Mouse (Mus musculus) heart, adult 2 months (tissue): ENCODE data around the gene Fndc3b. TPM values are rescaled to one million over a fixed set of nuclear protein-coding genes. Genes with fewer than 3 reads are reported as not detected.

Experiments used
- DNase-seq, 2 experiments: peaks; one replicate each; pipeline ENCODE4 v3.0.0; 2021
- H3K27ac ChIP-seq: fragments of 200-600 bp; 2 replicates; pipeline ENCODE4 v1.8.1; 2022
- H3K27me3 ChIP-seq: fragments of 200-500 bp; 2 replicates; pipeline ENCODE4 v1.6.1; 2012; ENCODE audit warnings: mild to moderate bottlenecking, low read length, inconsistent platforms, mixed read lengths; ENCODE audit not compliant: control insufficient read depth, insufficient read depth
- H3K36me3 ChIP-seq: fragments of 200-500 bp; 2 replicates; pipeline ENCODE4 v1.6.1; 2012; ENCODE audit warnings: low read length, inconsistent platforms; ENCODE audit not compliant: control insufficient read depth, insufficient read depth
- H3K4me1 ChIP-seq: fragments of 200-500 bp; 2 replicates; pipeline ENCODE4 v1.6.1; 2011; ENCODE audit warnings: low read length; ENCODE audit not compliant: control insufficient read depth, insufficient read depth
- H3K4me3 ChIP-seq: fragments of 200-600 bp; 2 replicates; pipeline ENCODE4 v1.8.1; 2022
- H3K79me2 ChIP-seq: fragments of 200-500 bp; replicated peaks from 2 replicates; pipeline ENCODE4 v1.6.1; 2012; ENCODE audit warnings: mild to moderate bottlenecking, inconsistent platforms, low read length, moderate library complexity, mixed read lengths; ENCODE audit not compliant: control insufficient read depth, insufficient read depth
- H3K9ac ChIP-seq: fragments of 200-500 bp; 2 replicates; pipeline ENCODE4 v1.6.1; 2012; ENCODE audit warnings: low read depth, mild to moderate bottlenecking, control low read depth, inconsistent platforms, low read length, mixed read lengths
- CTCF ChIP-seq: fragments of 200-600 bp; IDR thresholded peaks from 2 replicates; pipeline ENCODE4 v1.8.1; 2022; ENCODE audit warnings: antibody characterized with exemption, mild to moderate bottlenecking, moderate library complexity
- EP300 ChIP-seq: fragments of 200-500 bp; IDR thresholded peaks from 2 replicates; pipeline ENCODE4 v1.6.1; 2011; ENCODE audit warnings: low read depth, low read length, control low read depth; ENCODE audit not compliant: insufficient read depth
- POLR2A ChIP-seq: fragments of 200-500 bp; IDR thresholded peaks from 2 replicates; pipeline ENCODE4 v1.6.1; 2011; ENCODE audit warnings: mild to moderate bottlenecking, low read depth, low read length, control low read depth; ENCODE audit not compliant: insufficient read depth
- WGBS: fragments of 180-500 bp; shearing (Covaris S2); methylation state at CpG from one replicate; pipeline ENCODE4 v1.1.7; 2018; 5-methylcytosine and 5-hydroxymethylcytosine counted together
- intact Hi-C: fragments of 180-260 bp; cut with DNase I; formaldehyde crosslinking; loops from one replicate; pipeline ENCODE4 v1.15.1; 2025
- polyA plus RNA-seq: library from polyadenylated mRNA; depleted of rRNA; stranded (reverse); fragments of >200 nt; gene quantifications from 2 replicates; pipeline ENCODE4 v1.2.3, GENCODE M21; 2012
- total RNA-seq, 2 experiments: library from RNA; stranded (reverse); gene quantifications; 2 replicates each; pipeline ENCODE4 v1.2.3; 2021

The Fndc3b gene
- total and polyA plus RNA-seq, 3 experiments, result 15.3 to 57.4 (median 52.1) TPM

GRCm38 (mm10) chr3:27550409-27550808, 160.7 kb downstream of the Fndc3b start:
- H3K79me2 ChIP-seq, result peaks cover 1% of the 10 kb centered on the region
- no peak overlapping the region for H3K4me3 ChIP-seq
- no peaks in the 10 kb centered on the region for H3K36me3 ChIP-seq
- no peak overlapping the region for H3K9ac ChIP-seq
- H3K4me1 ChIP-seq, result no peaks in the 10 kb centered on the region
- H3K27ac ChIP-seq, result no peak overlapping the region
- peak; percentile 61 for TF ChIP-seq CTCF
- no peak for TF ChIP-seq POLR2A
- 98% methylated on average over 1 of the region's 1 CpGs for WGBS
- intact Hi-C loops, result no loop called here
- no peaks in the 10 kb centered on the region for H3K27me3 ChIP-seq
- DNase-seq, result no peak

- Histone ChIP-seq H3K36me3 (0 out of 2 replicates have a peak, but pooled peaks cover 2% of the 10 kb centered on the region), H3K4me3 (no peak overlapping the region), H3K27ac (no peak overlapping the region), H3K9ac (no peak overlapping the region), H3K27me3 (no peaks in the 10 kb centered on the region), H3K4me1 (no peaks in the 10 kb centered on the region), H3K79me2 (peaks cover 1% of the 10 kb centered on the region; the same call in 1 of the 2 replicates)
- 66% methylated on average over 3 of the region's 3 CpGs for WGBS
- intact Hi-C loops, result no loop called here
- no peak for DNase-seq
- no peak for TF ChIP-seq CTCF
- no peak for TF ChIP-seq POLR2A
- TF ChIP-seq EP300, result no peak
Measured at GRCm38 (mm10) chr3:27545651-27546050, 165.5 kb downstream of the Fndc3b start.

GRCm38 (mm10) chr3:27544061-27544460, 167.0 kb downstream of the Fndc3b start:
- TF ChIP-seq EP300, result no peak
- TF ChIP-seq CTCF, result no peak
- no peak for TF ChIP-seq POLR2A
- no peak overlapping the region for H3K4me3 ChIP-seq
- no peak overlapping the region for H3K27ac ChIP-seq
- no peaks in the 10 kb centered on the region for H3K4me1 ChIP-seq
- H3K9ac ChIP-seq, result no peak overlapping the region
- intact Hi-C loops, result no loop called here
- DNase-seq, result no peak
- WGBS, result 89% methylated on average over 11 of the region's 11 CpGs
- no peaks in the 10 kb centered on the region for H3K27me3 ChIP-seq
- H3K79me2 ChIP-seq, result peaks cover 1% of the 10 kb centered on the region; the same call in 1 of the 2 replicates
- 0 out of 2 replicates have a peak, but pooled peaks cover 2% of the 10 kb centered on the region for H3K36me3 ChIP-seq

GRCm38 (mm10) chr3:27541841-27542240, 169.3 kb downstream of the Fndc3b start:
- 95% methylated on average over 12 of the region's 12 CpGs for WGBS
- intact Hi-C loops, result no loop called here
- Histone ChIP-seq H3K36me3 (peaks cover 2% of the 10 kb centered on the region; the same call in 1 of the 2 replicates), H3K4me3 (no peak overlapping the region), H3K27me3 (no peaks in the 10 kb centered on the region), H3K79me2 (no peaks in the 10 kb centered on the region; the same call in 1 of the 2 replicates), H3K4me1 (no peaks in the 10 kb centered on the region), H3K9ac (no peak overlapping the region), H3K27ac (no peak overlapping the region)
- no peak for TF ChIP-seq EP300
- TF ChIP-seq POLR2A, result no peak
- TF ChIP-seq CTCF, result no peak
- DNase-seq, result no peak

GRCm38 (mm10) chr3:27541181-27541580, 169.9 kb downstream of the Fndc3b start:
- TF ChIP-seq EP300 (no peak), CTCF (no peak), POLR2A (no peak)
- no peak overlapping the region for H3K9ac ChIP-seq
- H3K27ac ChIP-seq, result no peak overlapping the region
- no peaks in the 10 kb centered on the region for H3K4me1 ChIP-seq
- peaks cover 2% of the 10 kb centered on the region; the same call in 1 of the 2 replicates for H3K36me3 ChIP-seq
- H3K79me2 ChIP-seq, result no peaks in the 10 kb centered on the region
- no peak for DNase-seq
- intact Hi-C loops, result no loop called here
- H3K27me3 ChIP-seq, result no peaks in the 10 kb centered on the region
- H3K4me3 ChIP-seq, result no peak overlapping the region
- 95% methylated on average over 3 of the region's 3 CpGs for WGBS

- 92% methylated on average over 3 of the region's 3 CpGs for WGBS
- intact Hi-C loops, result no loop called here
- TF ChIP-seq EP300 (no peak), POLR2A (no peak), CTCF (no peak)
- H3K9ac ChIP-seq, result no peak overlapping the region
- no peak for DNase-seq
- no peaks in the 10 kb centered on the region for H3K27me3 ChIP-seq
- H3K4me3 ChIP-seq, result no peak overlapping the region
- H3K36me3 ChIP-seq, result peaks cover 4% of the 10 kb centered on the region
- H3K27ac ChIP-seq, result no peak overlapping the region
- peaks cover 6% of the 10 kb centered on the region for H3K4me1 ChIP-seq
- no peaks in the 10 kb centered on the region for H3K79me2 ChIP-seq
Measured at GRCm38 (mm10) chr3:27534208-27534607, 176.9 kb downstream of the Fndc3b start.
